Mouse (Mus musculus) cortical plate, adult 2 months (tissue): ENCODE data around the gene Gstm7.

ENCODE experiments used
- CTCF ChIP-seq: fragments of 200-500 bp; IDR thresholded peaks from 2 replicates; pipeline ENCODE4 v1.5.1; 2011; ENCODE audit warnings: mild to moderate bottlenecking, control low read depth, low read length; ENCODE audit not compliant: insufficient read depth; ENCODE audit errors: extremely low read depth
- POLR2A ChIP-seq: fragments of 200-500 bp; IDR thresholded peaks from 2 replicates; pipeline ENCODE4 v1.6.1; 2011; ENCODE audit warnings: mild to moderate bottlenecking, low read length, control low read depth; ENCODE audit not compliant: insufficient read depth; ENCODE audit errors: extremely low read depth

- TF ChIP-seq CTCF (peak; percentile 51), POLR2A (no peak)
These were observed 11.8 kb upstream of the Gstm7 start, which contains the start of gene Gstm6 for GRCm38 (mm10) chr3:107943239-107943990.
